Mouse (Mus musculus) CD8-positive naive resting alpha-beta T cell, adult 2 months (primary cell): Measurements from ENCODE around the gene Tex52.

Experiments
- DNase-seq, 2 experiments: peaks; one replicate each; pipeline ENCODE4 v3.0.0; 2022; ENCODE audit warnings: low read depth in 2 of 2, low spot score in 2 of 2

Gene Tex52

GRCm38 (mm10) chr6:128427571-128427970 lies 52.3 kb downstream of the Tex52 start:
- DNase-seq: no peak

DNA sequence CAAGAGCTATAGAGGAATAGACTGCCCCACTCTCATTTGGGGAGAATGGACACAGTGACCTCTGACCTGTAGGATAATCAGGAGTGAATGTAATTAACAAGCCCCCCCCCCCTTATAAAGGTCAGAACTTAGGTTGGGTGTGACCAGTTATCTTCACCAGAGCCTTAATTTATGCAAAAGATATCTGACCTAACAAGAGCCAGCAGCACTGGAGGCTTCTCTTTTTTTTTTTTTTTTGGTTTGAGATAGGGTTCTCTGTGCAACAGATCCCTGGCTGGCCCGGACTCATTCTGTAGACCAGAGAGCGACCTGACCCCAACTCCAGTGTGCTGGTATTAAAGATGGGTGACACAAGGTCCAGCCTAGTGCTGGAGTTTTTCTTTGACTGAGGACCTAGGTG lies 54.0 kb downstream of the Tex52 start:
- DNase-seq: no peak

DNA sequence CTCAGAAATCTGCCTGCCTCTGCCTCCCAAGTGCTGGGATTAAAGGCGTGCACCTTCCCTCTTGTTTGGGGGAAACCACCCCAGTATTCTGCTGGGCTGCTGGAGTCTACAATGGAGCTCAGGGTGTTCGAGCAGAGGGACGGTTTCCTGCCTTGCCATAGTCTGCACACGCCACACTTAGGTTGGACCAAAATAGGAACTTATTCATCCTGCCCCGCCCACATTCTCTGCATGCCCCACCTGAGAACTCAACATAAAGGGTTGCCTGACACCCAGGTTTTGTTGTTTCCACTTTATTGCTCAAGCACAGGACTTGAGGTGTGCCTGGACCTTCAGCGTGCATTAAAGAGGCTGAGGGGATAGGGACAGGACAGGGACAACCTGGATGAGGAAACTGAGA lies 54.6 kb downstream of the Tex52 start:
- no peak for DNase-seq

GRCm38 (mm10) chr6:128432356-128432915 lies 57.2 kb downstream of the Tex52 start:
- DNase-seq: no peak

- DNase-seq: no peak
Measured at GRCm38 (mm10) chr6:128433566-128433965, 58.3 kb downstream of the Tex52 start.
